Mouse (Mus musculus) layer of hippocampus, postnatal 36 days (tissue): ENCODE results near the gene Tnfrsf4. TPM values are rescaled to one million over a fixed set of nuclear protein-coding genes. Genes with fewer than 3 reads are reported as not detected.

Experiments
- DNase-seq, 2 experiments: peaks; one replicate each; pipeline ENCODE4 v3.0.0; 2022
- total RNA-seq, 2 experiments: library from RNA; stranded (reverse); gene quantifications; 2 replicates each; pipeline ENCODE4 v1.2.3; 2021

Gene Tnfrsf4
- 1 to 10 TPM; 2.3 to 2.5 TPM for total RNA-seq

DNA sequence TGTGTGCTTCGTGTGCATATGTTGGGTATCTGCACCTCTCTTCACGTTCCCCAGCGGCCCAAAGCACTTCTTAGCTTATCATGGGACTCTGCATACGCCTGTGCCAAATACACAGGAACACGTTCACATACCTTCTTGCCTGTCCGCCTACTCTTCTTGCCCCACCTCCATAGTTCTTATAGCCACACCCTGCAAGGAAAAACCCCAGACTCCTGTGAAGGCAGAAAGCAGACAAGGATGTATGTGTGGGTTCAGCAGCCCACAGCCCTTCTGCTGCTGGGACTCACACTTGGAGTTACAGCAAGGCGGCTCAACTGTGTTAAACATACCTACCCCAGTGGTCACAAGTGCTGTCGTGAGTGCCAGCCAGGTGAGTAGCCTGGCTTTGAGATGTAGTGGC is at the start of gene Tnfrsf4:
Gene Tnfrsf4 (plus strand): TSS at position 207 of the 400 bp plus-strand sequence.
- no peak for DNase-seq

DNA sequence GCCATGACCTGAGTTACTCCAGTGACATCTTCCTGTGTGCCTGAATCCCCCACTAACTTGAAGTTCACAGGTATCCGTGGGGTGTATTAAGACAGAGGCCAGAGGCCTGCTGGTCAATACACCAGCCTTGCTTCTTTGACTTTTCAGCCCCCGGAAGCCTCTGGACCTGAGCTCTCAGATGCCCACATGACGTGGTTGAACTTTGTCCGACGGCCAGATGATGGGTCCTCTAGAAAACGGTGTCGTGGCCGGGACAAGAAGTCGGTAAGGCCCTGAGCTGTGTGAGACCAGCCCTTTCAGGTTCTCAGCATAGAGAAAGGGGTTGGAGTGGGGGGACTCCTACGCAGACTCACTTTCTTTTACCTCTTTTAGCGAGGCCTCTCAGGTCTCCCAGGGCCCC is 49.2 kb upstream of the Tnfrsf4 start:
- no peak for DNase-seq

DNA sequence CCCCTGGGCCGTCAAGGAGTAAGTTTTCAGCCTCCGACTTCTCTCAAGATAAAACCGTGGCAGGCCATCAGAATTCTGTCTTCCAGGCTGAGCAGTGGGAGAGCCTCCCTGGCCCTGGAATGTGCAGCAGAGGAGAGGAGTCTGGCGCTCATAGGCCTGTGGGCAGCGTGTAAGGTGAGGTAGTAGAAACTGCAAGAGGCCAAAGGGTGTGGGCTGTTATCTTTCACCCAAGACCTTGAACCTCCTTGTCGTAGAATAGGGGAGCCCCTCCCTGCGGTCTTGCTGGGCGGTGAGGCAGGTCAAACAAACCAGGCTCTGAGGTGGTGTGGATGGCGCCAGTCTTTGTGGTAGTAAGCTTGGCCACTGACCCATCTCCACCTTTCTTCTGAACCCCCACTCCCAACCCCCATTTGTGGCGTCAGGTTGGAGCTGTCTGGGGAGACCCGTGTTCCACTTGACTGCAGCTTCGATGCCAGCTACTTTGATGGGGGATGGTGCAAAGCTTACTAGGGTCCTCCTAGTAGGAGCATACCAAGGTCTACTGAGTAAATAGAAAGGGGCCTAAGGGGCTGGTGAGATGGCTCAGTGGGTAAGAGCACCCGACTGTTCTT is 44.5 kb upstream of the Tnfrsf4 start:
- no peak for DNase-seq

DNA sequence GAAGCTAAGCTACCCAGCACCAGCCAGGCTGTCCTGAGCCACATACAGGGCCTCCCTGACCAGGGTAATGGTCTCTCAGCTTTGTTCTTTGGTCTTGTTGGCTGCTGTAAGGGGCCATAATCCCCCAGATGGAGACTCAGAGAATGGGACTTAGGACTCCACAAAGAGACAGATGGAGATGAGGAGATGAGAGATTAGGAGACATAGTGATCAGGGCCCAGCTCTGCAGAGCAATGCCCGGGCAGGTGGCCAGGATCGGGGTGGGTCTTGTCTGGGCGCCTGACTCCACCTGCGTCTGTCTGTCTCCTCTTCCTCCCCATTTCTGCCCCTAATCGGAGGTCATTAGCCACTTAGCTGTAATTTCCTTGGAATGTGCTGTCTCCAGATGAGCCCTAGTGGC is 43.4 kb upstream of the Tnfrsf4 start:
- no peak for DNase-seq

DNA sequence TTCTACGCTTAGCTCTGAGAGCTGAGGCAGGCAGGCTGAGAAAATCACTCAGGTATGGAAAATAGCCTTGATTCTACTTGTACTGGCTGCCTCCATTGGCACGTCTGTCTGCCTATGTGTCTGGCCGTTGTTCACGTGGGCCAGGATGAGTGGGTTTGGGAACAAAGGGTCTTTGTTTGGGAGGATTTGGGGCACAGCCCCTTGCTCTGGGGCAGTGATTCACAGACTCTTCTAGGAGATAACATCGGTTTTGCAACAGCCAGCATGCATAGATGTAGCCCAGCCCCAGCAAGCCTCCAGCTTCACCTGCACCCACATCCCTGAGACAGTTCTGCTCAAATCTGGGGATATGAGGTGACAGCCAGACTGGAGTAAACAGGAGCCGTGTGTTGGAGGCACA is 41.0 kb upstream of the Tnfrsf4 start:
- no peak for DNase-seq

DNA sequence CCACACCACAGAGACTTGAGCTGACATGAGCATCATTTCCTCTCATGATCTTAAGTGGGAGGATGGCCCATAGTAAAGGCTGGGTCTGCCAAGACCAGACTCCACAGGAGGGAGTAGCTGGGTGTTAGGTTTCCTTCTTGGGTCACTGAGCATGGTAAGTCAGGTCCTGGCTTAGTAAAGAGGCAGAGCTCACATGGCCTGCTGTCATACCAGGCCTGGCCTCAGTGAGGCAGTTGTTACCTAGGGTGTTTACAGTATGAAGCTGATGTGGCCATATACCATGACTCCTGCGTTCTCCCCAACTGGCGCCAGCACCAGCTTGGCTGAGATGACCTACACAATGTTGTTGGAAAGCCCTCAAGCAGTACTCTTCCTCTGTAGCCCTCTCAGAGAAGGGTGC is 40.4 kb upstream of the Tnfrsf4 start:
- no peak for DNase-seq

DNA sequence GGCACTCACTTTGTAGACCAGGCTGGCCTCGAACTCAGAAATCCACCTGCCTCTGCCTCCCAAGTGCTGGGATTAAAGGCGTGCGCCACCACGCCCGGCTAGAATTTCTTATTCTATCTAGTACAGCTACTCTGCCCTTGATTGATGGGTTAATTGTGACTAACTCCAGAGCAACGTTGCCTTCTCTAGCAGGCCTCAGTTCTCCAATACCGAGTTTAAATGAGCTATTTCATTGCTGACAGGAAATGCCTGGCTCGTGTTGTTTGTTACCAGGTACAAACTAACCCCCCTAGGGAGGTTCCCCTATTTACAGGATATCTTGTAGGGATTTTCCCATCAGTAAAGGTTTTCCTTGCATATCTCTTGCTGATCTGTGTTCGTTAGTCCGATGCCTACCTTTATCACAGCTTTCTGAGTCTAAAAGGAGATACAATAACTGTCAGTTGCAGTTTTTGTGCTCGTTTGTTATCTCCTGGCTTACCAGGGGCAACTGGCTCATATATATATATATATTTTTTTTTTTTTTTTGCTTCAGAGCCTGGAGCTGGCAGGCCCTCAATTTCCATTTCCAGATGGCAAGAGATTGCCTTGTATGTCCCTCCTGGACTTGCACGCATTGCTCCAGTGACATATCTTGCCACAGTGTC is 32.1 kb upstream of the Tnfrsf4 start:
- DNase-seq = no peak

DNA sequence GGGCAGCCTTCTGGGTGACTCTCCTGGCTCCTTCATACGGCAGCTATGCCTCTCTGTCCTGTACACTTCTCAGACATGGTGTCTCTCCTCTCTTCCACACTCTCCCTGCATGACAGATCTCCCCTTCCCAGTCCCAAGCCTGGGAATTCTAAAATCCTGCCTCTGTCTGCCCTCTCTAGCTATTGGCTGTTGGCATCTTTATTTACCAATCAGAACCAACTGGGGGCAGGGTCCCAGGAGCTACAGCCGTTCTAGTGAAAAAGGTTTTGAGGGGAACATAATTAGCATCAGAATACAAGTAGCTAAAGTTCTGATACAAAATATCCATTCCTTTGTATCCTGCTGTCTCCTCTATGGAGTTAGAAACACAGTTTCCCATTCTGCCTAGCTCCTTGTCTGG is 29.9 kb upstream of the Tnfrsf4 start:
- DNase-seq = no peak

DNA sequence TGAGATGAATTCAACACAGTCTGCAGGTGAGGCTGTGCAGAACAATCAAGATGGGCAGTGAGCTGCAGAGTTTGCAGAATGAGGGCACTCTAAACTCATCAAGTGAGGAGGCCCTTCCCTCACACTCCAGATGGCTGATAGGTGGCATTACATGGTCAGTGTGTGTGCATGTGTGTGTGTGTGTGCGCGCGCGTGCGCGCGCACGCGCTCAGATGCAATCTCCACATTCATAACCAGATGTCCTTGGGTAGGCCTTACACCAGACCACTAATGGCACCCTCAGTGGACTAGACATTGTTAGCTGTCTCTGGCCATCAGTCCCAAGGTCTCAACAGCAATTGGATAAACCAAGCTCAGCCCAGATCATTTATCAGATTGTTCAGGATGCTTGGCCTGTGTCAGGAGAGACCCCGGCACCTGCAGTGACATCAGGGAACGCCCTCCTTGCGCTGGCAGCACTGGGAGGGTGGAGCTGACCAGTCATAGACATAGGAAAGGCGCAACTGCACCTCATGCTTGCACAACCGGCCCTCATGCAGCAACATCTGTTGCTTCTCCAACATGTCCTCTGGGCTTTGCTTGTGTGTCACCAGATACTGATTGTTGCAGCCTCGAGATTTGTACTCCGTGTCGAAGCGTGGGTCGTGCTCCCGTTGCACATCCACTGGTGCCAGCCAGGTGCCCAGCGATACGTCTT is 22.3 kb upstream of the Tnfrsf4 start:
- DNase-seq = peak in 1 of 2 experiments; percentile 10

DNA sequence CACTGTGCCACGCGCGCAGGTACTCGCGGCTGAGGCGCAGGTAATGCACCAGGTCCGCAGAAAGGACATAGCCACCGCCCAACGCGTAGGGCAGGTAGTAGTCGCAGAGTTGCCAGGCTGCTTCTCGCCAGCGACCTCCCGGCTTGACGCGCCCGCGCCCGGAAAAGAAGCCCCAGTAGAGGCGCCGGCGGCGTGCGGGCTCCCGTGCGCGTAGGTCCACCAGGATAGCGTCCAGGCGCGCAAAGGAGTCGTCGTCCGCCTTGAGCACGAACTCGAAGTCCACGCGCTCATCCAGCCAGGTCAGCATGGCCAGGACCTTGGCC is 21.8 kb upstream of the Tnfrsf4 start:
- DNase-seq = no peak

DNA sequence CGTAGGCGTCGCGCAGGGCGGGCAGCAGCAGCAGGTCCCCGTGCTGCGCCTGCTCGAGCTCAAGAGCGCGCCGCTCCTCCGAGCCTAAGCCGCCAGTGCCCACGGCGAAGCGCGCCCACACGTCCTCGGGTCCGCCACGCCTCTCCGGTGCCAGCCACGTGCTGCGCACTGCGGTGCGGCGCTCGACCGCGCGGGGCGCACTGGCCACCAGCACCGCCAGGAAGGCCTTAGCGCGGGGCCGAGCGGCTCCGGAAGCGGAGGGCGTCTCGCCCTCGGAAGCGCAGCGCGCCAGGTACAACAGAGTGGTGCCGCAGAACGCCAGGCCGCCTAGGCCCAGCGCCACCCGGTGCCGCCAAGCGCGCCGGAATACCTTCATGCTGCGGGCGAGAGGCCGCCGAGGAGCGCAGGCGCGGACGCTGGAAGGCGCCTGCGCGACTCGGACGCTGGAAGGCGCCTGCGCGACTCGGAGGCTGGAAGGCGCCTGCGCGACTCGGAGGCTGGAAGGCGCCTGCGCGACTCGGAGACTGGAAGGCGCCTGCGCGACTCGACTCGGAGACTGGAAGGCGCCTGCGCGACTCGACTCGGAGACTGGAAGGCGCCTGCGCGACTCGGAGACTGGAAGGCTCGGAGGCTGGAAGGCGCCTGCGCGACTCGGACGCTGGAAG is 21.3 kb upstream of the Tnfrsf4 start, which contains the start of the genes B3galt6 and Sdf4:
Gene B3galt6 (minus strand): TSS at position 409 of the 665 bp plus-strand sequence.
Gene Sdf4 (plus strand): TSS at position 632 of the 665 bp plus-strand sequence.
- peak; percentile 89 to 90 for DNase-seq

DNA sequence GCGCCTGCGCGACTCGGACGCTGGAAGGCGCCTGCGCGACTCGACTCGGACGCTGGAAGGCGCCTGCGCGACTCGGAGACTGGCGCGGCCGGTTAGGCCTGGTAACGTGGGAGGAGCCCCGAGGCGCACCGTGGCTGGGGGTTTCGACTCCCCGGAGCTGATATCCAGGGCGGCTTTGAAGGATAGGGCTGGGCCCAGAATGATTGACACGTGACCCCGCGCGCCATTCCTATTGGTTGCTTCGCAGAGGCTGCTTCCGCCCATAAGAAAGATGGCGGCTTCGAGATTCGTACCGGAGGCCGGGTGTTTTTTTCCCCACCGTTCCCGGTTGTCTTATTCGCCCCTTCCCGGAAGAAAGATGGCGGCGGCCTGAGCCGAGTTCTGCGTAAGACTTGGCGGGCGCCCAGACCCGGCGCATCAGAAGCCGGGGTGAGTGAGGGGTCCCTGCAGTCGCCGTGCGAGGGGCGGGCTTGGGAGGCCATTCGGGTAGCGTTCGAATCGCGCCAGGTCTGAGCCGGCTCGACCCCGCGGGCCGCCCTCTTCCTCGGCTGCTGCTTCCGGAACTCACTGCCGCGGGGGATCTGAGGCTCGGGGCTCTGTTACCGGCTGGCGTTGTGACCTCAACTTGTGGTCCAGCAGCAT is 20.6 kb upstream of the Tnfrsf4 start:
- peak; percentile 95 to 96 for DNase-seq

DNA sequence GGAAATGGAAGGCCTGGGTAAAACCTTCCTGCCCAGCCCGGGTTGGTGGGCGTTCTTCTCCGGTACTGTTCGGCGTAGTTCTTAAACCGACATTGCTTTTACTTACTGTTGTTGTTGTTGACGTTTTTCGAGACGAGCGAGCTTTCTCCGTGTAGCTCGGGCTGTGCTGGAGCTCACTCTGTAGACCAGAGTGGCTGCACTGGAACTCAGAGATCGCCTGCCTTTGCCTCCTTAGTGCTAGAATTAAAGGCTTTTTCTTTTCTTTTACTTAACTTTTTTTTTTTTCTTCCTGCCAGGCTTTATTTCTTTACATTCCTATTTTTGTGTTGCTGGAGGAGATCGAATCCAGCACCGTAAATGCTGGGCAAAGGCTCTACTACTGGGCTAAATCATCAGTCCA is 20.0 kb upstream of the Tnfrsf4 start:
- no peak for DNase-seq

DNA sequence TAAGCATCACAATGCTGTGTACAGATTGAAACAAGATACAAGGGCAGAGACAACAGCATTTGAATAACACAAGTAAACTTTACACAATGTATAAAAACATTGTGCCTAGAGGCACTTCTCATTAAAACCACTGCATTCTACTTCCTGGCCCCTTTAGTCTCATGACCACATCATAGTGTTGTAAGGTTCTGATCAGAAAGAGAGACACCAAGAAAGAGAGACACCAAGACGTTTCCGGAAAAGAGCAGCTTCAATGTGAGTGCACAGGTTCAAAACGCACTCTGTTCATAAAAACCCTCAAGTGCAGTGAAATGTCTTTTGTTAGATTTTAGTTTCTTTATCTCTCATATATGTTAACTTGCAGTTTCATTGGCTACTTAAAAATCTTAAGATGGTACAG is 9.5 kb upstream of the Tnfrsf4 start:
- DNase-seq = no peak

DNA sequence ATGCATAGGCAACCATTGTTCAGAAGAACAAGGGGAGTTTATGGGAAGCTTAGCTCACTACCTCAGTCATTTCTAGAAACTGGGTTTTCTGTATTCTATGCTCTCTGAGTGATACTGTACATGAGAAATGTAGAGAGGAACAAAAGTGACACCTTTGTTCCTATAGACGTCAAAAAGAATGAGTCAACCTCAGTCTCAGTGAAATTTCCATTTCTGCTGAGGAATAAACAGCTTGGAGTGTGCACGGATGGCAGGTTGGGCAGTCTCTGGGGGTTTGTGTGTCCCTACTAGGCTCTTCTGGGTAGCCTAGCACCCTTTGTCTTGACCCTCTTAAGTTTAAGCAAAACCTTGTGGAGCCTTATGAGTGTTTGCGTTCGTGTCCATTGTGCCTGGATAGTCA is 5.3 kb upstream of the Tnfrsf4 start:
- no peak for DNase-seq

DNA sequence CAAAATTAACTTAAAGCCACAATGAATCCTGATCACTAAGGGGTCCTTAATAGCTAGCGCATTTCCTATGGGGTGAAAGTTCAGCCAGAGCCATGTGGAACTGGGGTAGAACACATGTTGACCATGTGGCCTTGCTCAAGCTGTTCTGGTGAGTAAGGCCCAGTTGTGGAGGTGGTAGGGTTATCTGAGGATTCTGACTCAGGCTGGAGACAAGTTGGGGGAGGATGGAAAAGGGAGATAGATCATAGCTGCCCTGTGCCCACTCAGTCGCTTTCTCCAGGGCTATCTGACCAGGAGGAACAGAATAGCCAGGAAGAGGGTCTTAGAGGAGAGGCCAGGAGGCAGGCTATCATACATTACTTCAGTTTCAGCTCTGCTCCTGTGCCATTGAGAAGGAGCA is 793 bp downstream of the Tnfrsf4 start:
- no peak for DNase-seq

DNA sequence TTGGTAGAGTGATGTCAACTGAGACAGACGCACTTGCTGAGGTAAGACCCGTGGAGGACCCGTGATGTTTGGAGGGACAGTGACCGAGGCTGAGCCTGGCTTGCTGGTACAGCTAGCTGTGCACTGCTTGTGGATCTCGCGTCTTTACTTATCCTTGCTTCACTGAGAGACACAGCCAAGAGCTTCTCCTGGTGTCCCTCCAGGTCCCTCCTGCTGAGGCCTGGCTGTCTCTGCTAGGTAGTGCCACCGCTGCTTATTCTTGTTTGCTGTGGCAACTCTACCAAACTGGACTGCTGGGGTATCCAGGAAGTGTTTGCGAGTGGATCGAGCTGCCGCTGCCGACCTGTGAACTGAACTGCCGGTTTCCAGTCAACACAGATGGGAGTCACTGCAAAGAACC is 6.1 kb downstream of the Tnfrsf4 start:
- DNase-seq = no peak

DNA sequence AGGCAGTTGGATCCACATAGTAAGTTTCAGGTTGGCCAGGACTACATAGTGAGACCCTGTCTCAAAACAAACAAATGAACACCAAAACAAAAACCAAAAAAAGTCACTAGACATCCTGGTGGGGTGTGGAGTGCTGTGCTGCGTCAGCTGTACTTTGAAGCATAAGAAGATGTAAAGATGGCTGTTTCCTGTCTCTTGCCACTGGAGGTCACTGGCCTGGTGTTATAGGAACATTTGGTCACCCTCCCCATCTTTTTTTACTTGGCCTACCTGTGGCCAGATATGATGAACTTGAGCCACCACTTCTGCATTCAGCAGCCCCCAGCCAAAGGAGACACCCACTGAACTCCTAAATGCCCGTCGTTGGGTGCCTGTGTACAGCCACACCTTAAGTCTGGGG is 7.7 kb downstream of the Tnfrsf4 start:
- DNase-seq = no peak

DNA sequence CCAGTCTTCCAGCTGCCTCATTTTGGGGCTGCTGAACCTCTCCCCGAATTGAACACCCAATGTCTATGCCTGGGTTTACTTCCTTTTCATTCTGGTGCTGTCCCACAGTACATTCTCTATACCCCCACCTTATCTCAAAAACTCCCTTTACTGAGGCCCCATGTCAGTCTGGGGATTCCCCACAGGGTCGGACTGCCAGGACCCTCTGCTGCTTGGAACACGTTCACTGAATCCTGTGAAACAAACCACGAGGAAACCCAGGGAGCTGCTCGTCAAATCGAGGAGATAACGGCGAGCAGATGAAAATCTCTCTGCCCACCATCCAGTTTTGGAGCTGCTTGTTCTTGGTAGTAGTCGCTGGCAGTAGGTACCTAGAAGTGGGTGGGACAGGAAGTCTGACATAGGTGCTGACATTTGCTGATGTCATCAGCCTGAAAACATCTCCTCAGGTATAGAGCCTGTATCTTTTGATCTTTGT is 8.3 kb downstream of the Tnfrsf4 start:
- no peak for DNase-seq

DNA sequence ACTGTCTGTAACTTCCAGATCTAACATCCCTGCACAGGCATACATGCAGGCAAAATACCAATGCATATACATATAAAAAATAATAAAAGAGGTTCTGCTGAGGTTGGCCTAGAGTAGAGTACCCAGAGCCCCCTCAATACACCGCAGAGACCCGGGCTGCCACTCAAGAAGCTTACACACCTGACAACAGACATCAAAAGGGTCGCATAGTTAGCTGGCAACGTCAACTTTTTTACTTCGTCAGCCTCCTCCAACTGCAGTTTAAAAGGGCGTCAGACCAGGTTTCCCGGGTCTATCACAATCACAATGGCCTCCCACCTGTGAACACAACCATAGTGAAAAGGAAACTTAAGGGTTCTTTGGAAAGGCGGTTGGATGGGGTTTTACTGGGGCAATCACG is 9.9 kb downstream of the Tnfrsf4 start:
- DNase-seq = no peak

DNA sequence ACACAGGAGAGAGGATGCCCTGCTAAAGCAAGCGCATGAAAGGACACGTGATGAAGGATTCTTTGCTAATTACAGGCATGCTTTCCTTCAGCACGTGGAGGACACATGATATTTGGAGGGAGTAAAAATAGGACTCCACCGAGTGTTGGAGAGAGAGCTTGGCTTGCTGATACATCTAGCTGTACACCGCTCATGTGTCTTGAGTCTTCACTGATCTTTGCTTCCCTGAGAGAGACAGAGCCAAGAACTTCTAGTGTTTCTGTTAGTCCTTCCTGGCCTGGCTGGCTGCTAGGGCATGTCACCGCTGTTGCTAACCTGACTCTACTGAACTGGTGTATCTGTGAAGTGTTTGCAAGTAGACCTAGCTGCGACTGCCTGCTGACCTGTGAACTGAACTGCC is 10.5 kb downstream of the Tnfrsf4 start:
- DNase-seq = no peak

DNA sequence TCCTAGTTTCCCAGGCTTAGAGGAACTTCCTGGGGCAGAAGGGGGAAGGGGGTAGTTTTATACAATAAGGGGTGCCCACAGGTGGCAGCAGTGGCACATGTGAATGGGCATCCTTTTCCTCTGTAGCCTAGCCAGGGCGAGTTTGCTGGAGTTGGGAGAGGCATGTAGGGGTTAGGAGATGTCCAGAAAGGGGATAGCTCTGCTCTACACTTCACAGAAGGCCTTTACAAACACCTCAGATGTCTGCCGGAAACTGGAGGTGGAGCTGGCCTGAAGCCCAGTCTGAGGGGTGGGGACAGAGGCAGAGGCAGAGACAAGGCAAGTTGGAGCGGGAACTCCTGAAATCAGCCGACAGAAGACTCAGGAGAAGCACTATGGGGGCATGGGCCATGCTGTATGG is 12.4 kb downstream of the Tnfrsf4 start, which contains the start of gene Tnfrsf18:
Gene Tnfrsf18 (plus strand): TSS at position 152 of the 400 bp plus-strand sequence.
- peak; percentile 29 to 52 for DNase-seq

DNA sequence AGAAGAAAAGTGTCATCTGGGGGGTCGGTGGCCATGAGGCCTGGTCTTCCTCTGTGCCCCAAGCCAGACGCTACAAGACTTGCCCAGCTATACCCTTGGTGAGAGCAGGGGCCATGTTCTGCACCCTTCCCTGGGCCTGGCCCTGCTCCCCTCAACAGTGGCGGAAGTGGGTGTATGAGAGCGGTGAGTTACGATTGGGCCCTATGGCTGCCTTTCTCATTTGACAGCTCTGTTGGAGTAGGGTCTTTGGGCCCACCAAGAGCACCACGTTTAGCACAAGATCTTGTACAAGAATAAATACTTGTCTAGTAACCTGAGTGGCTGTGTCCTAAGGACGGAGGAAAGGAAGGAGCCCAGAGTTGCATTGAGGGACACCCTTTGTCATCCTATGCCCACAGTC is 14.9 kb downstream of the Tnfrsf4 start:
- DNase-seq = no peak
